Mouse (Mus musculus) hindbrain, embryonic 14.5 days (tissue): ENCODE measurements around the gene Pet100. TPM values are rescaled to one million over a fixed set of nuclear protein-coding genes. Genes with fewer than 3 reads are reported as not detected.
A peak's percentile ranks its signal among the peaks of the same experiment; 100 is the strongest.

ENCODE experiments used
- ATAC-seq: fragments of 200-750 bp; cut with Nextera tagmentation; 2 replicates; pipeline ENCODE4 v1.8.0; 2017; ENCODE audit warnings: moderate number of reproducible peaks, mild to moderate bottlenecking, moderate TSS enrichment, moderate library complexity; ENCODE audit not compliant: low FRiP score
- DNase-seq: peaks from one replicate; pipeline ENCODE4 v3.0.0-alpha.2; 2015; ENCODE audit warnings: low spot score
- H3K27ac ChIP-seq: fragments of 300-500 bp; sonication (generic); 2 replicates; pipeline ENCODE4 v1.5.1; 2014; ENCODE audit warnings: mild to moderate bottlenecking, moderate library complexity
- H3K27me3 ChIP-seq: fragments of 300-500 bp; sonication (generic); 2 replicates; pipeline ENCODE4 v1.6.1; 2014; ENCODE audit warnings: mild to moderate bottlenecking, low read length, mixed read lengths; ENCODE audit not compliant: control insufficient read depth, insufficient read depth
- H3K36me3 ChIP-seq: fragments of 300-500 bp; sonication (generic); replicated peaks from 2 replicates; pipeline ENCODE4 v1.6.1; 2014; ENCODE audit not compliant: control insufficient read depth, insufficient read depth
- H3K4me1 ChIP-seq: fragments of 300-500 bp; sonication (generic); replicated peaks from 2 replicates; pipeline ENCODE4 v1.6.1; 2014; ENCODE audit warnings: antibody characterized with exemption, low read length, mixed read lengths; ENCODE audit not compliant: control insufficient read depth, insufficient read depth
- H3K4me2 ChIP-seq: fragments of 300-500 bp; sonication (generic); replicated peaks from 2 replicates; pipeline ENCODE4 v1.6.1; 2014; ENCODE audit warnings: mild to moderate bottlenecking, moderate library complexity
- H3K4me3 ChIP-seq: fragments of 300-500 bp; sonication (generic); replicated peaks from 2 replicates; pipeline ENCODE4 v1.5.1; 2014; ENCODE audit warnings: mild to moderate bottlenecking, low read length
- H3K9ac ChIP-seq: fragments of 300-500 bp; sonication (generic); 2 replicates; pipeline ENCODE4 v1.6.1; 2014
- H3K9me3 ChIP-seq: fragments of 300-500 bp; sonication (generic); 2 replicates; pipeline ENCODE4 v1.6.1; 2016; ENCODE audit warnings: low read length; ENCODE audit not compliant: control insufficient read depth
- WGBS: fragments of 180-500 bp; shearing (Covaris S2); extraction: QIAGEN DNeasy Blood & Tissue Kit; methylation state at CpG from one replicate; pipeline ENCODE4 v1.1.7; 2014; 5-methylcytosine and 5-hydroxymethylcytosine counted together
- polyA plus RNA-seq: library from polyadenylated mRNA; unstranded; fragments of >200 nt; fragmentation: Nextera tagmentation; extraction: Ambion mirVana; gene quantifications from 2 replicates; pipeline ENCODE4 v1.2.1, GENCODE M21; 2014

Pet100 gene
- polyA plus RNA-seq, 1 experiment from 2014 or later: 92.8 TPM

GRCm38 (mm10) chr8:3647561-3647960 is 26.2 kb downstream of the Pet100 start:
- no peak overlapping the region for H3K4me2 ChIP-seq
- H3K9me3 ChIP-seq: no peaks in the 10 kb centered on the region
- ATAC-seq (no peak), DNase-seq (no peak)
- H3K27me3 ChIP-seq: no peaks in the 10 kb centered on the region
- no peak overlapping the region for H3K4me3 ChIP-seq
- H3K36me3 ChIP-seq: no peaks in the 10 kb centered on the region
- H3K4me1 ChIP-seq: no peaks in the 10 kb centered on the region
- 85% methylated on average over 4 of the region's 4 CpGs for WGBS
- no peak overlapping the region for H3K9ac ChIP-seq
- H3K27ac ChIP-seq: no peak overlapping the region

GRCm38 (mm10) chr8:3648268-3648667 is 26.9 kb downstream of the Pet100 start:
- Histone ChIP-seq H3K4me1 (no peaks in the 10 kb centered on the region), H3K9me3 (no peaks in the 10 kb centered on the region), H3K9ac (no peak overlapping the region), H3K27me3 (no peaks in the 10 kb centered on the region), H3K27ac (no peak overlapping the region), H3K36me3 (no peaks in the 10 kb centered on the region), H3K4me3 (no peak overlapping the region), H3K4me2 (no peak overlapping the region)
- 62% methylated on average over 2 of the region's 2 CpGs for WGBS
- ATAC-seq (no peak), DNase-seq (no peak)

GRCm38 (mm10) chr8:3648990-3649389 is 27.6 kb downstream of the Pet100 start:
- no peaks in the 10 kb centered on the region for H3K9me3 ChIP-seq
- ATAC-seq (no peak), DNase-seq (no peak)
- 45% methylated on average over 1 of the region's 1 CpGs for WGBS
- H3K9ac ChIP-seq: no peak overlapping the region
- no peak overlapping the region for H3K4me3 ChIP-seq
- H3K4me1 ChIP-seq: no peaks in the 10 kb centered on the region
- H3K36me3 ChIP-seq: no peaks in the 10 kb centered on the region
- no peak overlapping the region for H3K4me2 ChIP-seq
- no peak overlapping the region for H3K27ac ChIP-seq
- no peaks in the 10 kb centered on the region for H3K27me3 ChIP-seq

- no peaks in the 10 kb centered on the region for H3K27me3 ChIP-seq
- H3K9ac ChIP-seq: no peak overlapping the region
- H3K4me2 ChIP-seq: no peak overlapping the region
- no peak overlapping the region for H3K27ac ChIP-seq
- no peak overlapping the region for H3K4me3 ChIP-seq
- H3K4me1 ChIP-seq: peaks cover 3% of the 10 kb centered on the region; the same call in 1 of the 2 replicates
- ATAC-seq (no peak), DNase-seq (no peak)
- 71% methylated on average over 3 of the region's 3 CpGs for WGBS
- no peaks in the 10 kb centered on the region for H3K36me3 ChIP-seq
- no peaks in the 10 kb centered on the region for H3K9me3 ChIP-seq
These were observed 31.5 kb downstream of the Pet100 start for GRCm38 (mm10) chr8:3652845-3653244.

GRCm38 (mm10) chr8:3654726-3655508 is 33.6 kb downstream of the Pet100 start:
- H3K27me3 ChIP-seq: no peaks in the 10 kb centered on the region
- no peak overlapping the region for H3K9ac ChIP-seq
- no peaks in the 10 kb centered on the region for H3K36me3 ChIP-seq
- no peaks in the 10 kb centered on the region for H3K9me3 ChIP-seq
- ATAC-seq: no peak
- WGBS: 73% methylated on average over 11 of the region's 11 CpGs
- H3K4me2 ChIP-seq: no peak overlapping the region
- no peak overlapping the region for H3K4me3 ChIP-seq
- no peak overlapping the region for H3K27ac ChIP-seq
- DNase-seq: no peak
- H3K4me1 ChIP-seq: peaks cover 3% of the 10 kb centered on the region; the same call in 1 of the 2 replicates

GRCm38 (mm10) chr8:3655526-3655925 is 34.2 kb downstream of the Pet100 start, which contains the start of gene Retn:
Gene Retn, plus strand, starts transcription at chr8:3655770.
- no peak for ATAC-seq
- no peak within 1 kb of the TSS for H3K4me3 ChIP-seq
- no peaks in the 10 kb centered on the region for H3K27me3 ChIP-seq
- no peak within 1 kb of the TSS for H3K9ac ChIP-seq
- no peak within 1 kb of the TSS for H3K4me2 ChIP-seq
- no peaks in the 10 kb centered on the region for H3K9me3 ChIP-seq
- 82% methylated on average over 3 of the region's 3 CpGs for WGBS
- no peak for DNase-seq
- no peak within 1 kb of the TSS for H3K27ac ChIP-seq
- H3K4me1 ChIP-seq: peaks cover 3% of the 10 kb centered on the region; the same call in 1 of the 2 replicates
- no peaks in the 10 kb centered on the region for H3K36me3 ChIP-seq

GRCm38 (mm10) chr8:3656725-3657381 is 35.5 kb downstream of the Pet100 start:
- DNase-seq (no peak), ATAC-seq (peak; percentile 27; the same call in 1 of the 2 replicates)
- Histone ChIP-seq H3K4me1 (peaks cover 3% of the 10 kb centered on the region; the same call in 1 of the 2 replicates), H3K4me2 (peak overlapping the region; percentile 30), H3K27ac (no peak overlapping the region), H3K9me3 (no peaks in the 10 kb centered on the region), H3K27me3 (no peaks in the 10 kb centered on the region), H3K4me3 (no peak overlapping the region), H3K9ac (peak overlapping the region; percentile 11; the same call in 1 of the 2 replicates), H3K36me3 (no peaks in the 10 kb centered on the region)
- WGBS: 33% methylated on average over 7 of the region's 7 CpGs

- DNase-seq (no peak), ATAC-seq (no peak)
- WGBS: 81% methylated on average over 8 of the region's 8 CpGs
- Histone ChIP-seq H3K27me3 (no peaks in the 10 kb centered on the region), H3K36me3 (no peaks in the 10 kb centered on the region), H3K27ac (no peak overlapping the region), H3K9me3 (no peaks in the 10 kb centered on the region), H3K9ac (no peak overlapping the region), H3K4me3 (no peak overlapping the region), H3K4me2 (no peak overlapping the region), H3K4me1 (peaks cover 3% of the 10 kb centered on the region; the same call in 1 of the 2 replicates)
These were observed 39.5 kb downstream of the Pet100 start for GRCm38 (mm10) chr8:3660889-3661288.

GRCm38 (mm10) chr8:3664405-3664804 is 43.1 kb downstream of the Pet100 start:
- DNase-seq (no peak), ATAC-seq (no peak)
- Histone ChIP-seq H3K9me3 (no peaks in the 10 kb centered on the region), H3K4me2 (no peak overlapping the region), H3K36me3 (no peaks in the 10 kb centered on the region), H3K9ac (no peak overlapping the region), H3K27ac (no peak overlapping the region), H3K27me3 (no peaks in the 10 kb centered on the region), H3K4me1 (no peaks in the 10 kb centered on the region), H3K4me3 (no peak overlapping the region)
- 61% methylated on average over 5 of the region's 5 CpGs for WGBS
